Mouse (Mus musculus) embryonic fibroblast, embryonic 13.5 days (primary cell): Measurements from ENCODE around the gene Sun3. TPM values are rescaled to one million over a fixed set of nuclear protein-coding genes. Genes with fewer than 3 reads are reported as not detected.
A peak's percentile ranks its signal among the peaks of the same experiment; 100 is the strongest.

Experiments
- H3K27ac ChIP-seq: 2 replicates; pipeline ENCODE4 v1.5.1; 2012; ENCODE audit warnings: low read length, control low read depth, inconsistent platforms; ENCODE audit not compliant: insufficient read depth
- H3K4me1 ChIP-seq: 2 replicates; pipeline ENCODE4 v1.6.1; 2011; ENCODE audit warnings: low read length; ENCODE audit not compliant: control insufficient read depth, insufficient read depth
- H3K4me3 ChIP-seq: 2 replicates; pipeline ENCODE4 v1.5.1; 2011; ENCODE audit warnings: mild to moderate bottlenecking, control low read depth, low read length; ENCODE audit not compliant: insufficient read depth
- CTCF ChIP-seq: IDR thresholded peaks from 2 replicates; pipeline ENCODE4 v1.5.1; 2011; ENCODE audit warnings: mild to moderate bottlenecking, control low read depth, low read length, moderate library complexity, borderline replicate concordance; ENCODE audit not compliant: insufficient read depth
- POLR2A ChIP-seq: IDR thresholded peaks from 2 replicates; pipeline ENCODE4 v1.6.1; 2011; ENCODE audit warnings: low read depth, mild to moderate bottlenecking, control low read depth, low read length, moderate library complexity
- polyA plus RNA-seq: library from polyadenylated mRNA; stranded (reverse); fragments of >200 nt; gene quantifications from 2 replicates; pipeline ENCODE4 v1.2.4, GENCODE M21; 2011; ENCODE audit warnings: low read depth; ENCODE audit not compliant: missing spikeins, insufficient read length

Gene Sun3
- polyA plus RNA-seq, 1 experiment: not detected

GRCm38 (mm10) chr11:8988084-8988483 is 60.7 kb downstream of the Sun3 start:
- Histone ChIP-seq H3K4me3 (no peak overlapping the region), H3K27ac (no peak overlapping the region), H3K4me1 (no peaks in the 10 kb centered on the region)
- TF ChIP-seq POLR2A: no peak
- no peak for TF ChIP-seq CTCF

GRCm38 (mm10) chr11:8986058-8986457 is 62.7 kb downstream of the Sun3 start:
- no peak overlapping the region for H3K27ac ChIP-seq
- H3K4me3 ChIP-seq: no peak overlapping the region
- no peak for TF ChIP-seq CTCF
- TF ChIP-seq POLR2A: no peak

GRCm38 (mm10) chr11:8983237-8983861 is 65.4 kb downstream of the Sun3 start:
- no peak overlapping the region for H3K4me3 ChIP-seq
- no peak overlapping the region for H3K27ac ChIP-seq
- TF ChIP-seq POLR2A: no peak
- TF ChIP-seq CTCF: peak; percentile 35; the same call in 1 of the 2 replicates
- H3K4me1 ChIP-seq: no peaks in the 10 kb centered on the region

More at GRCm38 (mm10) chr11:8986058-8986457, 62.7 kb downstream of the Sun3 start:
- no peaks in the 10 kb centered on the region for H3K4me1 ChIP-seq

GRCm38 (mm10) chr11:8978154-8978553 is 70.6 kb downstream of the Sun3 start:
- Histone ChIP-seq H3K4me1 (no peaks in the 10 kb centered on the region), H3K4me3 (no peak overlapping the region), H3K27ac (no peak overlapping the region)
- no peak for TF ChIP-seq POLR2A
- no peak for TF ChIP-seq CTCF

GRCm38 (mm10) chr11:8973166-8973565 is 75.6 kb downstream of the Sun3 start, which contains the start of gene Pkd1l1:
TSS of gene Pkd1l1 (minus strand) at chr11:8973266.
- TF ChIP-seq CTCF (no peak), POLR2A (no peak)
- no peaks in the 10 kb centered on the region for H3K4me1 ChIP-seq
- no peak within 1 kb of the TSS for H3K4me3 ChIP-seq
- no peak within 1 kb of the TSS for H3K27ac ChIP-seq

- no peak for TF ChIP-seq POLR2A
- TF ChIP-seq CTCF: no peak
Measured at GRCm38 (mm10) chr11:8972093-8972492, 76.7 kb downstream of the Sun3 start.

GRCm38 (mm10) chr11:8970509-8970908 is 78.3 kb downstream of the Sun3 start:
- H3K4me3 ChIP-seq: no peak overlapping the region
- TF ChIP-seq POLR2A (no peak), CTCF (no peak)
- no peak overlapping the region for H3K27ac ChIP-seq
- H3K4me1 ChIP-seq: no peaks in the 10 kb centered on the region

More at GRCm38 (mm10) chr11:8972093-8972492, 76.7 kb downstream of the Sun3 start:
- no peak overlapping the region for H3K27ac ChIP-seq
- H3K4me3 ChIP-seq: no peak overlapping the region
- H3K4me1 ChIP-seq: no peaks in the 10 kb centered on the region

GRCm38 (mm10) chr11:8968094-8968493 is 80.7 kb downstream of the Sun3 start:
- no peak overlapping the region for H3K4me3 ChIP-seq
- H3K27ac ChIP-seq: no peak overlapping the region
- TF ChIP-seq CTCF: no peak
- no peak for TF ChIP-seq POLR2A
- H3K4me1 ChIP-seq: no peaks in the 10 kb centered on the region

Other genes with a start within 250 kb of the Sun3 start
- not detected in 2 replicates for gene Pkd1l1, start 75.7 kb downstream of the Sun3 start, polyA plus RNA-seq
- gene Hus1, start 37.8 kb downstream of the Sun3 start, polyA plus RNA-seq: 8.8 and 15.4 TPM in 2 replicates
- gene Gm11992, start 397 bp downstream of the Sun3 start, polyA plus RNA-seq: not detected in 2 replicates
- 0.84 and 1.1 TPM in 2 replicates for gene Upp1, start 69.1 kb upstream of the Sun3 start, polyA plus RNA-seq
- gene Abca13, start 143.0 kb upstream of the Sun3 start, polyA plus RNA-seq: not detected in 2 replicates